Mouse (Mus musculus): Measurements from ENCODE around the gene Gm6588. TPM values are rescaled to one million over a fixed set of nuclear protein-coding genes. Genes with fewer than 3 reads are reported as not detected.
A peak's percentile ranks its signal among the peaks of the same experiment; 100 is the strongest.
"Not testable (repeated sequence)": the region's sequence is repeated elsewhere in the genome, so short reads cannot be mapped to it uniquely, and the experiment has no call there.

Gene Gm6588
- polyA plus RNA-seq (2015; fragmentation: Nextera tagmentation; extraction: Ambion mirVana), result 0.68 and 1.1 TPM in 2 replicates

- no peaks in the 10 kb centered on the region for H3K4me1 ChIP-seq
- no peaks in the 10 kb centered on the region for H3K36me3 ChIP-seq (ENCODE audit: poor library complexity, severe bottlenecking)
- 74% methylated on average over 18 of the region's 18 CpGs for WGBS
- ATAC-seq, result no peak
- H3K9ac ChIP-seq, result no peak within 1 kb of the TSS
- no peak within 1 kb of the TSS for H3K4me3 ChIP-seq
- H3K4me2 ChIP-seq, result no peak within 1 kb of the TSS
- H3K9me3 ChIP-seq (replicated peaks), result no peaks in the 10 kb centered on the region
- no peaks in the 10 kb centered on the region for H3K27me3 ChIP-seq
- H3K27ac ChIP-seq, result no peak within 1 kb of the TSS
Measured at GRCm38 (mm10) chr5:112448747-112449440, at the start of gene Gm6588. Gene Gm6588 (plus strand): TSS chr5:112449426.

- no peaks in the 10 kb centered on the region for H3K9me3 ChIP-seq (replicated peaks)
- 86% methylated on average over 3 of the region's 3 CpGs for WGBS
- H3K36me3 ChIP-seq (ENCODE audit: poor library complexity, severe bottlenecking), result no peaks in the 10 kb centered on the region
- H3K4me2 ChIP-seq, result no peak overlapping the region
- no peaks in the 10 kb centered on the region for H3K4me1 ChIP-seq
- H3K9ac ChIP-seq, result no peak overlapping the region
- H3K27ac ChIP-seq, result no peak overlapping the region
- H3K4me3 ChIP-seq, result no peak overlapping the region
- H3K27me3 ChIP-seq, result no peaks in the 10 kb centered on the region
- no peak for ATAC-seq
Measured at GRCm38 (mm10) chr5:112402437-112402836, 46.8 kb upstream of the Gm6588 start.

- no peak overlapping the region for H3K9ac ChIP-seq
- H3K4me3 ChIP-seq, result no peak overlapping the region
- H3K9me3 ChIP-seq (replicated peaks), result no peaks in the 10 kb centered on the region
- peaks cover 15% of the 10 kb centered on the region for H3K4me1 ChIP-seq
- H3K27me3 ChIP-seq, result no peaks in the 10 kb centered on the region
- WGBS, result 74% methylated on average over 3 of the region's 3 CpGs
- H3K4me2 ChIP-seq, result no peak overlapping the region
- no peak for ATAC-seq
- H3K27ac ChIP-seq, result no peak overlapping the region
- no peaks in the 10 kb centered on the region for H3K36me3 ChIP-seq (ENCODE audit: poor library complexity, severe bottlenecking)
Measured at GRCm38 (mm10) chr5:112406017-112406416, 43.2 kb upstream of the Gm6588 start.

GRCm38 (mm10) chr5:112409274-112409673 is 40.0 kb upstream of the Gm6588 start:
- no peak overlapping the region for H3K9ac ChIP-seq
- no peak overlapping the region for H3K4me2 ChIP-seq
- no peaks in the 10 kb centered on the region for H3K27me3 ChIP-seq
- 0 out of 2 replicates have a peak overlapping the region, but pooled peaks have one; percentile 7 for H3K27ac ChIP-seq
- H3K4me1 ChIP-seq, result peaks cover 29% of the 10 kb centered on the region
- 71% methylated on average over 5 of the region's 5 CpGs for WGBS
- no peak for ATAC-seq
- no peaks in the 10 kb centered on the region for H3K9me3 ChIP-seq (replicated peaks)
- no peaks in the 10 kb centered on the region for H3K36me3 ChIP-seq (ENCODE audit: poor library complexity, severe bottlenecking)
- no peak overlapping the region for H3K4me3 ChIP-seq

GRCm38 (mm10) chr5:112411072-112411471 is 38.2 kb upstream of the Gm6588 start:
- no peaks in the 10 kb centered on the region for H3K27me3 ChIP-seq
- WGBS, result 28% methylated on average over 11 of the region's 11 CpGs
- no peaks in the 10 kb centered on the region for H3K36me3 ChIP-seq (ENCODE audit: poor library complexity, severe bottlenecking)
- H3K4me1 ChIP-seq, result peaks cover 29% of the 10 kb centered on the region
- H3K4me3 ChIP-seq, result no peak overlapping the region
- H3K27ac ChIP-seq, result peak overlapping the region; percentile 68
- ATAC-seq, result 0 out of 2 replicates have a peak, but pooled peaks have one; percentile 20
- H3K9me3 ChIP-seq (replicated peaks), result no peaks in the 10 kb centered on the region
- H3K4me2 ChIP-seq, result peak overlapping the region; percentile 50
- 0 out of 2 replicates have a peak overlapping the region, but pooled peaks have one; percentile 10 for H3K9ac ChIP-seq

- Histone ChIP-seq H3K27me3 (no peaks in the 10 kb centered on the region), H3K4me1 (peaks cover 29% of the 10 kb centered on the region), H3K4me2 (peak overlapping the region; percentile 50), H3K27ac (peak overlapping the region; percentile 68), H3K9me3 (replicated peaks) (no peaks in the 10 kb centered on the region), H3K36me3 (ENCODE audit: poor library complexity, severe bottlenecking) (no peaks in the 10 kb centered on the region), H3K4me3 (0 out of 2 replicates have a peak overlapping the region, but pooled peaks have one; percentile 10), H3K9ac (peak overlapping the region; percentile 10)
- ATAC-seq, result peak; percentile 77
- WGBS, result 19% methylated on average over 19 of the region's 19 CpGs
Measured at GRCm38 (mm10) chr5:112411514-112412335, 37.5 kb upstream of the Gm6588 start.

- H3K9ac ChIP-seq; ATAC-seq; H3K4me3 ChIP-seq; H3K27ac ChIP-seq; H3K36me3 ChIP-seq (ENCODE audit: poor library complexity, severe bottlenecking); H3K9me3 ChIP-seq (replicated peaks); H3K4me2 ChIP-seq; H3K27me3 ChIP-seq: not testable (repeated sequence)
- 84% methylated on average over 4 of the region's 4 CpGs for WGBS
- H3K4me1 ChIP-seq, result peaks cover 29% of the 10 kb centered on the region
Measured at GRCm38 (mm10) chr5:112412781-112413180, 36.4 kb upstream of the Gm6588 start.

- 59% methylated on average over 5 of the region's 5 CpGs for WGBS
- H3K4me1 ChIP-seq, result peaks cover 7% of the 10 kb centered on the region
- H3K36me3 ChIP-seq (ENCODE audit: poor library complexity, severe bottlenecking), result peaks cover 12% of the 10 kb centered on the region
- H3K27me3 ChIP-seq, result peaks cover 6% of the 10 kb centered on the region; the same call in 1 of the 2 replicates
- no peak overlapping the region for H3K27ac ChIP-seq
- no peak for ATAC-seq
- H3K9me3 ChIP-seq (replicated peaks), result no peaks in the 10 kb centered on the region
- no peak overlapping the region for H3K4me3 ChIP-seq
- H3K4me2 ChIP-seq, result no peak overlapping the region
- H3K9ac ChIP-seq, result no peak overlapping the region
Measured at GRCm38 (mm10) chr5:112416673-112417072, 32.6 kb upstream of the Gm6588 start.

- no peaks in the 10 kb centered on the region for H3K9me3 ChIP-seq (replicated peaks)
- no peak overlapping the region for H3K4me2 ChIP-seq
- no peak overlapping the region for H3K27ac ChIP-seq
- WGBS, result 51% methylated on average over 4 of the region's 4 CpGs
- H3K36me3 ChIP-seq (ENCODE audit: poor library complexity, severe bottlenecking), result peaks cover 18% of the 10 kb centered on the region
- H3K27me3 ChIP-seq, result peaks cover 6% of the 10 kb centered on the region; the same call in 1 of the 2 replicates
- ATAC-seq, result no peak
- no peak overlapping the region for H3K9ac ChIP-seq
- H3K4me3 ChIP-seq, result no peak overlapping the region
- H3K4me1 ChIP-seq, result no peaks in the 10 kb centered on the region
Measured at GRCm38 (mm10) chr5:112418023-112418422, 31.2 kb upstream of the Gm6588 start.

GRCm38 (mm10) chr5:112419535-112419934 is 29.7 kb upstream of the Gm6588 start:
- Histone ChIP-seq H3K4me1 (no peaks in the 10 kb centered on the region), H3K4me2 (0 out of 2 replicates have a peak overlapping the region, but pooled peaks have one; percentile 10)
- ATAC-seq, result peak; percentile 55; the same call in 1 of the 2 replicates

GRCm38 (mm10) chr5:112426635-112427034 is 22.6 kb upstream of the Gm6588 start:
- H3K9me3 ChIP-seq (replicated peaks), result no peaks in the 10 kb centered on the region
- H3K27me3 ChIP-seq, result peaks cover 18% of the 10 kb centered on the region; the same call in 1 of the 2 replicates
- H3K4me2 ChIP-seq, result no peak overlapping the region
- H3K9ac ChIP-seq, result no peak overlapping the region
- 86% methylated on average over 7 of the region's 7 CpGs for WGBS
- peaks cover 22% of the 10 kb centered on the region for H3K36me3 ChIP-seq (ENCODE audit: poor library complexity, severe bottlenecking)
- no peak for ATAC-seq
- H3K4me3 ChIP-seq, result no peak overlapping the region
- H3K4me1 ChIP-seq, result peaks cover 10% of the 10 kb centered on the region
- no peak overlapping the region for H3K27ac ChIP-seq

More at GRCm38 (mm10) chr5:112419535-112419934, 29.7 kb upstream of the Gm6588 start:
- Histone ChIP-seq H3K27ac (no peak overlapping the region), H3K27me3 (peaks cover 7% of the 10 kb centered on the region; the same call in 1 of the 2 replicates), H3K4me3 (no peak overlapping the region), H3K36me3 (ENCODE audit: poor library complexity, severe bottlenecking) (peaks cover 32% of the 10 kb centered on the region), H3K9me3 (replicated peaks) (no peaks in the 10 kb centered on the region), H3K9ac (no peak overlapping the region)
- 38% methylated on average over 12 of the region's 12 CpGs for WGBS

GRCm38 (mm10) chr5:112427283-112427682 is 21.9 kb upstream of the Gm6588 start:
- peak; percentile 41; the same call in 1 of the 2 replicates for ATAC-seq
- 45% methylated on average over 2 of the region's 2 CpGs for WGBS
- no peaks in the 10 kb centered on the region for H3K9me3 ChIP-seq (replicated peaks)
- no peak overlapping the region for H3K4me3 ChIP-seq
- peaks cover 25% of the 10 kb centered on the region for H3K27me3 ChIP-seq
- no peak overlapping the region for H3K27ac ChIP-seq
- no peak overlapping the region for H3K9ac ChIP-seq
- H3K36me3 ChIP-seq (ENCODE audit: poor library complexity, severe bottlenecking), result peaks cover 18% of the 10 kb centered on the region
- H3K4me2 ChIP-seq, result no peak overlapping the region
- peaks cover 10% of the 10 kb centered on the region for H3K4me1 ChIP-seq

Measured in forebrain, embryonic 13.5 days (tissue).